Mouse (Mus musculus): ENCODE data around the gene Rtn4r.

The Rtn4r gene

DNA sequence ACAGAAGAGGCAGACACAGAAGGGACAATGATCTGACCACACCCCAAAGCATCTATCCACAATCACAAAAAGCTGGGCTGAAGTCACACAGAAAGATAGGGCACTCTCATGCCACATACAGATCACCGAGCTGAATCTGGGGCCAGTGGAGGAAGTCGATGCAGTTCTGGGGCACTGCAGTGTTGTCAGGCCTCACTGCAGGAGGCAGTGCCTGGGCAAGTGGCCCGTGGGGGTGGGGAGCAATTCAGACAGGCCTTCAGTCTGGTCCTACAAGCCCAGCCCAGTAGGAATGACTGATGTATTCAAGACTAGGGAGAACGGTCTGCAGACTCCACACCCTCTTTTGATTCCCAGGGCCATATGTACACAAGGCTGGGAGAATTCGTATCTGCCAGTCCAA, 2.8 kb upstream of the Rtn4r start:
- DNase-seq (ENCODE audit: low spot score) = no peak

DNA sequence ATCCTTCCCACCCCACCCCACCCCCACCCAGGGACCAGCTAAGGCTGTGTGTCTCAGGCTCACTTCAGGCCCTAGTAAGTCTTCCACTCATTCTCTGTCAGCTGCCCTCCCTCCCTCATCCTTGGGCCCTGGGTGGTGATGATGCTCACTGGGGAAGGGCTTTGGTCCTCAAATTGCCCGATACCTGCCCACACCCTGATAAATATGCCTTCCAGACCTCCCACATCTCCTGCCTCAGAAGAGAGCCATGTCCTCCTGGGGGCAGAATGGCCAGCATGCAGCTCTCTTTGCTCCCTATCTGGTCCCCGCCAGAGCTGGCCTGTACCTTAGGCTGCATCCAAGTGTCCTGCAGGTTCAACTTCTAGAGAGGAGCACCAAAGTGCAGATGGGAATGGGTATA, 2.3 kb upstream of the Rtn4r start:
- DNase-seq (ENCODE audit: low spot score) = no peak

- DNase-seq (ENCODE audit: low spot score) = no peak
Observed at GRCm38 (mm10) chr16:18126211-18126610, 1.2 kb upstream of the Rtn4r start.

DNA sequence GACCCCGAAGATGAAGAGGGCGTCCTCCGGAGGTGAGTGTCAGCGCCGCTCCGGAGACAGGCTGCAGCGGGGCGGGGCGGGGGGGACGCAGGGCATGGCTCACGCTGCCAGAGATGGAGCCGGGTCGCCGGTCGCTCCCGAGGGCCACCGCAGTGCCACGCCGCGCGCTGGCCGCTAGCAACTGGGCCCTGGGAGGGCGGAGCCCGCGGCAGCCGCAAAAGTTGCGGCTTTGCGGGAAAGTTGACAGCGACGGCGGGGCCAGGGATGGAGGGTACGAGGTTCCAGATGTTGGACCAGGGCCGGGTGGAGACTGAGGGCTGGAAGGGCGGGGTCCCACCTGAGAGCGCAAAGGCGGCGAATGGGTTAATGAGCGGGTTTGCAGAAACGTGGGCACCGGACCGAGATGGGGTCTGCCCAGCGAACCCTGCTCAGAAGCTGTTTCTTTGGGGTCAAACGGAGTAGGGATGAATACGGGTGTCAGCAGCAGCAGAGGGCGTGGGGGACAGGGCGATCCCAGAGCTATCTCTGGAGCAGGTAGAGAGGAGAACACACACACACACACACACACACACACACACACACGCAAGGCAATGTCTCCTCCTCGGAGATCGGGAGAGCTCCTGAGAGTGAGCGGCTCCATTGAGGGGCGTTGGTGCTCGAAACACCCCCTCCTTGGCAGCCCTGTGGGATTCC, 575 bp downstream of the Rtn4r start:
- DNase-seq (ENCODE audit: low spot score) = no peak

- no peak for DNase-seq (ENCODE audit: low spot score)
Observed at GRCm38 (mm10) chr16:18128564-18128935, 1.1 kb downstream of the Rtn4r start.

GRCm38 (mm10) chr16:18129413-18129812, 2.0 kb downstream of the Rtn4r start:
- DNase-seq (ENCODE audit: low spot score) = no peak

- DNase-seq (ENCODE audit: low spot score) = no peak
Observed at GRCm38 (mm10) chr16:18130288-18130687, 2.8 kb downstream of the Rtn4r start.

- DNase-seq (ENCODE audit: low spot score) = no peak
Observed at GRCm38 (mm10) chr16:18130705-18131104, 3.3 kb downstream of the Rtn4r start.

DNA sequence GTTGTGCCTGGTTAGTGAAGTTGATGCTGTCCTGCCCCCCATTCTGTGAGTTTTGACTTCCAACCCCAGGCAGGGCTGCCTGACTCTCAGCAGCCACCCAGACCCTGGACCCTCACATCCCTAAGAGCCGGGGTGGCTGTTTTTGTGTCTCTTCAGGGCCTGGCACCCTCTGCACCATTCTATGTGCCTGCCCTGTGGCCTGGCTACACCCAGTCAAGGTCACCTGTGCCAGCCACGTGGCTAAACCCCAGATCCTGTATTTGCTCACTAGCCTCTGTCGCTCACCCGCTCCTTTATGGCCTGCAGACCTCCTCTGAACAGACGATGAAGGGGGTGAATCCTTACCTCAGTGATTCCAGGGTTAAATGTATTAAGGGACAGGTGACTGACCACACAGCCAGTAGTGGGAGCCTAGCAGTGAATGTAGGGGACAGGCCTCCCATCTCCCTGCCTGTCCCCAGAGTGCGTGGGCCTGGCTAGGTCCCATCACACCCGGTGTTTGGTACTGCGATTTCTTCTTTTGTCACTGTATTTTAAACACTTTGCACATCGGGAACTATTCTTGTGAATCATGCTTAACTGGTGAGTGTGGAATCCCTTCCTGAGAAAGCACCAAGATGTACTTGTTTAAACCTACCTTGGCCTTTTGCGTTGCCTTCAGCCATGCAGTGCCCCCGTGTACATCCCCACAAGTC, 4.0 kb downstream of the Rtn4r start:
- DNase-seq (ENCODE audit: low spot score) = no peak

GRCm38 (mm10) chr16:18132026-18132425, 4.6 kb downstream of the Rtn4r start:
- DNase-seq (ENCODE audit: low spot score) = no peak

DNA sequence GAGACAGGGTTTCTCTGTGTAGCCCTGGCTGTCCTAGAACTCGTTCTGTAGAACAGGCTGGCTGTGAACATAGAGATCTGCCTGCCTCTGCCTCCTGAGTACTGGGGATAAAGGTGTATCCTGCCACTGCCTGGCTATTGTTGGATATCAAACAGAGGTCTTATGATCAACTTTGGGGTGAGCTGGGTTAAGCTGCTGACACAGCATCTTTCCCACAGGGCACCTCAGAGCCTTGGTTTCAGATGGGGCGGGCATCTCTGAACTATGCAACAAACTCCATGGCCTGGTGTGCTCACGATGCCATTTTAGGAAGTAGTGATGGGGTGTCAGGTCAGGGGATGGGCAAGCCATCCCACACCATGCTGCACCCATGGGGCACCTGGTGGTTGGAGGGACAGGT, 5.1 kb downstream of the Rtn4r start:
- no peak for DNase-seq (ENCODE audit: low spot score)

DNA sequence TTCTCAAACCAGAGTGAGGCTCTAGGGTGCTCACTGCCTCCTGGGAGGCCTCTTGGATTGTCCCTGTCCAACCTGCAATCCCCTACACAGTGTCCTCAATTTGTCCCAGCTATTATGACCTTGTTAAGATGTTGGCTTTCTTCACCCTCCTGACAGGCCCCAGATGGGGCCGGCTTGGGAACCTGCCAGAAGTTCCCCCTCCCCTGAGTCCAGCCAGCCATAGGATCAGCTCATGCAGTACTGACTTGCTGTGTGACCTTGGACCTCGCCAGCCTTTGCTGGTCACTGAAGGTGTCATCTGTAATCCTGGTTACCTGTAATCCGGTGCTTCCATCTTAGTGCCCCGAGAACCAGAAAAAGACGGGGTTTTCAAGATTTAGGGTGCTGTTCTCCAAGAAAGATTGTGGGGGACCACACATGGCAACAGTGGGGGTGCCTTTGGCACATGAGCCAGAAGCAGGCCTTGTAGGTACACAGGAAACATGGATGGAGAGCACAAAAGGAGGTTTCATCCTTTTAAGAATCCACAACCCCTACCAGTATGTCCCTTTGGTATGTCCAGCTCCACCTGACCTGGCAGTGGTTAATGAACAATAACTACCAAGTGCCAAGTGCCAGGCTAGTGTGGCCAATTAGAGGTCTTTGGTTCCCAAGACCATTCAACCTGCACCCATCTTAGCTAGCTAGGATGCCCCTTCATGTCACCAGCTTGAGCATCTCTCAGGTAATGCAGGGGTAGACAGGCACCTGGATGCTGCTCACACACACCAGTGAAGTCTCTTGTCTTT, 5.9 kb downstream of the Rtn4r start:
- no peak for DNase-seq (ENCODE audit: low spot score)

DNA sequence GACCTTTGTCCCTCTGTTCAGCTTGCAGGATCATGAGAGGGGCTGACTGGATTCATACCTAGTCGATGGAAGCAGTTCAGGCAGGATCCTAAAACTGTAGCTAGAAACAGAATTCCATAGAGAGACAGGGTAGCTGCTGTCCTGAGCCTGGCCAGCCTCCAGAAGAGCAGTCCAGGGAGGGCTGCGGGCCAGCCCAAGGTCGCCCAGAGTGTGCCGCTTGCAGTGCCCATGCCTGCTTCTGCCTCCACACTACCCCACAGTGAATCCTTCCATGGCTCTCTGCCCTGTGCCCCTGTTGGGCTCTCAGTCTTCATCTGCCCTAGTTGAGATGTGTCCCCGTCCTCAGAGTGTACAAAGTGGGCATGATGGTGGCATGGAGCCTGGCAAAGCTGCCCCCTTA, 7.8 kb downstream of the Rtn4r start:
- no peak for DNase-seq (ENCODE audit: low spot score)

DNA sequence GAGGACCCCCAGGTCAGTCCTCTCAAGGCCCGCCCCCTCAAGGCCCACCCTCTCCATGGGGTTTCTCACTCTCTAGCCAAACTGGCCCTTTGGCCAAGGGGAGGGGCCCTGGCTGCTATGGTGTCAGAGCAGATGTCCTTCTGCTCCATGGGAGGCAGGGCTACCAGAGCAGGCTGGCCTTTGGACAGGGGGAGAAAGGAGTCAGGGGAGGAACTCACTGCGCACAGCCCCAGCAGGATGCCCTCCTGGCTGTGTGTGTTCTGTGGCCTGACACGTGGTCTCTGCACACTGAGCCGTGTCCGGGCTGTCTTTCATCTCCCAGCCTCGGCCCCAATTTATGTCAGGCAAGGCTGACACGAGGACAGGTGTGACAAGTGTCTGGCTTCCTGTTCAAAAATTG, 8.6 kb downstream of the Rtn4r start:
- no peak for DNase-seq (ENCODE audit: low spot score)

DNA sequence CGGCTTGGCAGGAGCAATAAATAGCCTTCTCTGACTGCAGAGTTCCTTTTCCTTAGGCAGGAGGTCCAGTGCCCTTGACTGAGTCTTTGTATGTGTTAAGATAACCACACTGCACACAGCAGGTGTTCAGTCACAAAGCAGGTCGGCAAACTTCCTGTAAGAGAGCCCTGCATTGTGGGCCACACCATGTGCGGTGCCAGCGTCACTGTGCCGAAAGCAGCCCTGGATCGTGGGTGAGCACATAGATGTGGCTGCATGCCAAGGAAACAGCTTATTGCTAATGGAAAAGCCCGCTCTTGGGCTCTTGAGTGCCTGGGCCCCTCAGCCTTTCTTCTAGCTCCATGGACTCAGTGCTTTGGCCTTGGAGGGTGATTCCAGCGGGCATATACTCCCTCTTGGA, 16.8 kb downstream of the Rtn4r start:
- DNase-seq (ENCODE audit: low spot score) = no peak

- DNase-seq (ENCODE audit: low spot score) = no peak
Observed at GRCm38 (mm10) chr16:18145341-18145867, 18.0 kb downstream of the Rtn4r start.

GRCm38 (mm10) chr16:18148208-18148876, 20.9 kb downstream of the Rtn4r start:
- DNase-seq (ENCODE audit: low spot score) = no peak

DNA sequence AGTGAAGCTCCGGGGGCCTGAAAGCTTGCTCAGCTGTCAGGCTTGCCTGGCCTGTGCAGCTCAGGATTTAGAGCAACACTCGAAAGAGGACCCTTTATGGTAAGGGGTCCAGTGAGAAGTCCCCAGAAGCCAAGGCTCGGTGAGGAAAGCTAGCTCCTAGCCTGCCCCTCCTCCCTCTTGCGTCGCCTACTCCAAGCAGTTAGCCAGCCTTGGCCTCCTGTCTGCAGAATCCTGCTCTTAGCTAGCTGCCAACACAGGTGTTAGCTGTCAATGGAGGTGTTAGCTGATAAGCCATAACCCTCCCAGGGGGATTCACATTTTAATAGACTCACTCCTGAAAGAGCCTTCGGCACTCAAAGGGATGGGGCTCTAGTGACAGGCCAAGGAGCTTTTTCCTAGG, 21.8 kb downstream of the Rtn4r start:
- DNase-seq (ENCODE audit: low spot score) = no peak

DNA sequence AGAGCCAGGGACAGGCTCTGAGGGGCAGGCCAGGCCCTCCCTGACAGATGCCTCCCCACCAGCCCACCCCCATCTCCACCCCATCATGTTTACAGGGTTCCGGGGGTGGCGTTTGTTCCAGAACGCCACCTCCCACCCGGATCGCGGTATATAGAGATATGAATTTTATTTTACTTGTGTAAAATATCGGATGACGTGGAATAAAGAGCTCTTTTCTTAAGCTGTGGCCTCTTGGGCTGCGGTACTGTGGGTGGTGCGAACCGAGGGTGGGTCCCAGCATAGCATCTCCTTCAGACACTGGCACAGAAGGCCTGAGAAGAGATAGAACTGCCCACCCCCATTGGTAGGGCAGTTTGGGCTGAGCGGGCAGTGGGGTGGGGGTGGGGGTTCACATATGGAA, 24.7 kb downstream of the Rtn4r start:
- no peak for DNase-seq (ENCODE audit: low spot score)

GRCm38 (mm10) chr16:18152769-18153445, 25.5 kb downstream of the Rtn4r start:
- DNase-seq (ENCODE audit: low spot score) = no peak

- DNase-seq (ENCODE audit: low spot score) = no peak
Observed at GRCm38 (mm10) chr16:18154521-18155171, 27.2 kb downstream of the Rtn4r start.

Measured in testis, postnatal 14 days (tissue).